Comparison of ENCODE assay signal across 11 mouse cellular contexts in genomic region chr7:46034991-46035390, GRCm38 (mm10). TPM values are rescaled to one million over a fixed set of nuclear protein-coding genes. Genes with fewer than 3 reads are reported as not detected.
DNase-seq lines count a peak whose midpoint lies in the region; ATAC-seq and TF ChIP-seq lines count a peak whose summit lies in the region.
"Had no signal": no experiment of that assay in that cellular context is flagged by ENCODE, and none has a peak within 500 bp of the region (broad histone marks: within the 10 kb centered on the region; RNA-seq: fewer than 3 reads in every experiment).

No protein-coding gene starts in this region.

- peak overlapping the region; percentile 64; the same call in 1 of the 2 replicates for H3K4me2 ChIP-seq in neural tube, embryonic 11.5 days (ENCODE audit: low read depth)
- H3K4me2 ChIP-seq in liver, embryonic 15.5 days = peak overlapping the region; percentile 94
- peak overlapping the region; percentile 97 for H3K4me2 ChIP-seq in stomach, postnatal 0 days (replicated peaks; ENCODE audit: low read depth)

- 88% methylated on average over 2 of the region's 2 CpGs for WGBS in neural tube, embryonic 11.5 days
- WGBS in liver, embryonic 15.5 days (ENCODE audit: insufficient replicate concordance) = 22% methylated on average over 2 of the region's 2 CpGs
- 70% methylated on average over 2 of the region's 2 CpGs for WGBS in stomach, postnatal 0 days

- no peaks in the 10 kb centered on the region for H3K9me3 ChIP-seq in neural tube, embryonic 11.5 days (ENCODE audit: control insufficient read depth, low read length)
- no peaks in the 10 kb centered on the region for H3K9me3 ChIP-seq in liver, embryonic 15.5 days (replicated peaks)
- no peaks in the 10 kb centered on the region for H3K9me3 ChIP-seq in stomach, postnatal 0 days (ENCODE audit: control insufficient read depth, low read length)

- H3K4me3 ChIP-seq in neural tube, embryonic 11.5 days (ENCODE audit: low read depth, low read length) = no peak overlapping the region
- peak overlapping the region; percentile 80 for H3K4me3 ChIP-seq in liver, embryonic 15.5 days (replicated peaks)
- H3K4me3 ChIP-seq in stomach, postnatal 0 days (ENCODE audit: low read depth, low read length) = peak overlapping the region; percentile 86; the same call in 1 of the 2 replicates

- no peak for DNase-seq in neural tube, embryonic 11.5 days (ENCODE audit: low spot score)
- DNase-seq in neural tube, embryonic 10.5 days (ENCODE audit: extremely low spot score, low spot score) = no peak
- DNase-seq in stomach, postnatal 0 days (ENCODE audit: low spot score) = no peak
- no peak for DNase-seq in urinary bladder, adult 18-20 months (ENCODE audit: low spot score in 2 of 2)
- no peak for DNase-seq in B cell, adult 2 months
- DNase-seq: kidney, postnatal 14 days; thymus, postnatal 36 days had no signal

- no peak for TF ChIP-seq CTCF in stomach, postnatal 0 days (IDR thresholded peaks at IDR 0.05; ENCODE audit: low read depth)

- no peaks in the 10 kb centered on the region for H3K27me3 ChIP-seq in neural tube, embryonic 11.5 days (ENCODE audit: control insufficient read depth, insufficient read depth, low read length)
- no peaks in the 10 kb centered on the region for H3K27me3 ChIP-seq in liver, embryonic 15.5 days
- no peaks in the 10 kb centered on the region for H3K27me3 ChIP-seq in stomach, postnatal 0 days (ENCODE audit: control insufficient read depth, insufficient read depth, low read length)

- no peak for ATAC-seq in neural tube, embryonic 11.5 days (ENCODE audit: insufficient read depth, low FRiP score, low TSS enrichment)
- ATAC-seq in granulocyte monocyte progenitor cell, adult 5-6 weeks (replicated peaks; ENCODE audit: poor library complexity, severe bottlenecking) = peak; percentile 42
- no peak for ATAC-seq in liver, embryonic 15.5 days (ENCODE audit: insufficient read depth)
- no peak for ATAC-seq in stomach, postnatal 0 days (ENCODE audit: low FRiP score, low TSS enrichment)
- no peak for ATAC-seq in erythroid progenitor cell, adult 5-6 weeks (replicated peaks; ENCODE audit: low FRiP score, poor library complexity, severe bottlenecking)

- peaks cover 6% of the 10 kb centered on the region for H3K36me3 ChIP-seq in neural tube, embryonic 11.5 days (ENCODE audit: control insufficient read depth, insufficient read depth, low read length)
- H3K36me3 ChIP-seq in liver, embryonic 15.5 days (replicated peaks) = peaks cover 29% of the 10 kb centered on the region
- peaks cover 2% of the 10 kb centered on the region; the same call in 1 of the 2 replicates for H3K36me3 ChIP-seq in stomach, postnatal 0 days (ENCODE audit: control insufficient read depth, insufficient read depth, low read length)

- H3K4me1 ChIP-seq in neural tube, embryonic 11.5 days (ENCODE audit: control insufficient read depth, insufficient read depth, low read length) = peaks cover 8% of the 10 kb centered on the region
- H3K4me1 ChIP-seq in liver, embryonic 15.5 days (replicated peaks) = peaks cover 51% of the 10 kb centered on the region
- peaks cover 6% of the 10 kb centered on the region; the same call in 1 of the 2 replicates for H3K4me1 ChIP-seq in stomach, postnatal 0 days (replicated peaks; ENCODE audit: control insufficient read depth, insufficient read depth)

- TF ChIP-seq EP300 in stomach, postnatal 0 days (optimal IDR thresholded peaks at IDR 0.05) = no peak

- no peak overlapping the region for H3K9ac ChIP-seq in neural tube, embryonic 11.5 days (ENCODE audit: low read length)
- peak overlapping the region; percentile 76 for H3K9ac ChIP-seq in liver, embryonic 15.5 days
- H3K9ac ChIP-seq in stomach, postnatal 0 days (ENCODE audit: low read length) = peak overlapping the region; percentile 84; the same call in 1 of the 2 replicates

- H3K27ac ChIP-seq in neural tube, embryonic 11.5 days (ENCODE audit: low read depth, low read length) = no peak overlapping the region
- 0 out of 2 replicates have a peak overlapping the region, but pooled peaks have one; percentile 24 for H3K27ac ChIP-seq in liver, embryonic 15.5 days (replicated peaks)
- no peak overlapping the region for H3K27ac ChIP-seq in stomach, postnatal 0 days (replicated peaks)

RNA-seq across cellular contexts. Expression of gene Nomo1, which starts 1.5 kb away (rescaled TPM):
- 18.0 and 19.2 TPM in 2 replicates for polyA plus RNA-seq in neural tube, embryonic 11.5 days (2014; fragmentation: Nextera tagmentation; extraction: Ambion mirVana)
- total RNA-seq in granulocyte monocyte progenitor cell, adult 5-6 weeks (2014; fragmentation: Nextera tagmentation) = 40.8 and 56.0 TPM in 2 replicates
- 59.7 and 71.5 TPM in 2 replicates for total RNA-seq in granulocyte monocyte progenitor cell, adult 5-6 weeks (2017)
- 22.5 and 24.0 TPM in 2 replicates for polyA plus RNA-seq in liver, embryonic 15.5 days (2015; fragmentation: Nextera tagmentation; extraction: Ambion mirVana)
- 19.3 and 20.3 TPM in 2 replicates for polyA plus RNA-seq in stomach, postnatal 0 days (2015; fragmentation: Nextera tagmentation; extraction: Ambion mirVana)
- 3.2 and 4.6 TPM in 2 replicates for total RNA-seq in erythroid progenitor cell, adult 5-6 weeks (2015; ENCODE audit: low replicate concordance)
- 5.3 and 7.5 TPM in 2 replicates for total RNA-seq in erythroid progenitor cell, adult 5-6 weeks (2017; ENCODE audit: low replicate concordance)

RNA-seq across cellular contexts. Expression of gene Abcc6, which starts 4.9 kb away (rescaled TPM):
- polyA plus RNA-seq in neural tube, embryonic 11.5 days (2014; fragmentation: Nextera tagmentation; extraction: Ambion mirVana) = 0.15 and 0.20 TPM in 2 replicates
- total RNA-seq in granulocyte monocyte progenitor cell, adult 5-6 weeks (2014; fragmentation: Nextera tagmentation) = not detected in 2 replicates
- not detected in 2 replicates for total RNA-seq in granulocyte monocyte progenitor cell, adult 5-6 weeks (2017)
- 11.4 and 16.7 TPM in 2 replicates for polyA plus RNA-seq in liver, embryonic 15.5 days (2015; fragmentation: Nextera tagmentation; extraction: Ambion mirVana)
- 0.44 and 0.87 TPM in 2 replicates for polyA plus RNA-seq in stomach, postnatal 0 days (2015; fragmentation: Nextera tagmentation; extraction: Ambion mirVana)
- total RNA-seq in erythroid progenitor cell, adult 5-6 weeks (2015; ENCODE audit: low replicate concordance) = not detected in 2 replicates
- total RNA-seq in erythroid progenitor cell, adult 5-6 weeks (2017; ENCODE audit: low replicate concordance) = not detected in 2 replicates
- total RNA-seq: neutrophil, adult 5-6 weeks had no signal
